Comparison of ENCODE assay signal across 9 mouse cellular contexts in the genomic region with DNA sequence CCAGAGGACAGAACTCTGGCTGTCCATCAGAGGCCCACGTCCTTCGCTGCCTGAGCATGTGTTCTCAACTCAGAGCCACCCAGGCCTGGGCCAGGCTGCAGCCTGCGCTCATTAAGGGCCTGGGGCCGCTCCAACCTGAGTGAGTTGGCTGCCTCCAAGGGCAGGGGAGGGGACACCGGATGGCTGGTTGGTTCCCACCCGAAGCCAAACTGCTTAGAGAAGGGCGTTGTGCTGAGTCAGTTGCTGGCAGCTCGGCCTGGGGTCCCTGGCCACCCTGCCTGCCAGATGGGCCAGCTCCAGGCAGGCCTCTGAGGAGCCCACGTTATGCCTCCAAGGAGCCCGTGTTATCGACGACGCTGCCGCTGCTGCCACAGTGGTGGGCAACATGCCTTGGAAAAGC. TPM values are rescaled to one million over a fixed set of nuclear protein-coding genes. Genes with fewer than 3 reads are reported as not detected.
DNase-seq lines count a peak whose midpoint lies in the region; ATAC-seq lines count a peak whose summit lies in the region.
"Had no signal": no experiment of that assay in that cellular context is flagged by ENCODE, and none has a peak within 500 bp of the region (broad histone marks: within the 10 kb centered on the region; RNA-seq: fewer than 3 reads in every experiment).

No protein-coding gene starts in this region.

- H3K4me1 ChIP-seq in intestine, embryonic 15.5 days (replicated peaks): peaks cover 12% of the 10 kb centered on the region

- H3K36me3 ChIP-seq in intestine, embryonic 15.5 days: no peaks in the 10 kb centered on the region

- no peak overlapping the region for H3K27ac ChIP-seq in intestine, embryonic 15.5 days

- no peak for ATAC-seq in intestine, embryonic 15.5 days

- H3K4me3 ChIP-seq in intestine, embryonic 15.5 days (replicated peaks): no peak overlapping the region

- no peaks in the 10 kb centered on the region for H3K27me3 ChIP-seq in intestine, embryonic 15.5 days (replicated peaks)

- 77% methylated on average over 14 of the region's 14 CpGs for WGBS in intestine, embryonic 15.5 days

- no peak overlapping the region for H3K9ac ChIP-seq in intestine, embryonic 15.5 days

- intact Hi-C loops in heart, postnatal 10 days (cut with DNase I): no loop called here

- DNase-seq in frontal cortex, postnatal 10 days (ENCODE audit: low spot score in 2 of 2): peak; percentile 47 to 50
- DNase-seq in frontal cortex, postnatal 25 days (ENCODE audit: low spot score in 2 of 2): no peak
- peak; percentile 31 for DNase-seq in ovary, postnatal 36 days (ENCODE audit: low spot score)
- no peak for DNase-seq in ovary, postnatal 10 days (ENCODE audit: low spot score)
- DNase-seq in heart, postnatal 10 days: peak; percentile 73
- DNase-seq in testis, postnatal 10 days (ENCODE audit: low spot score): peak; percentile 70
- no peak for DNase-seq in thymus, postnatal 4 days
- DNase-seq: thymus, adult 2 months had no signal

- H3K9me3 ChIP-seq in intestine, embryonic 15.5 days: no peaks in the 10 kb centered on the region

- no peak overlapping the region for H3K4me2 ChIP-seq in intestine, embryonic 15.5 days (replicated peaks)

RNA-seq across cellular contexts. Expression of gene Tsen2, which starts 44.9 kb away (rescaled TPM):
- total RNA-seq in heart, postnatal 10 days (2021): 10 to 100 TPM in 1 of 2 experiments, 1 to 10 TPM in 1; 8.2 to 11.5 TPM
- 26.9 and 27.4 TPM in 2 replicates for polyA plus RNA-seq in intestine, embryonic 15.5 days (2015; fragmentation: Nextera tagmentation; extraction: Ambion mirVana)

Comparison
In these comparisons a context has a peak if more than half of its experiments do, and no peak if none do; other contexts are left out.
1. DNase-seq: peak in frontal cortex, postnatal 10 days (2 of 2), ovary, postnatal 36 days (single experiment), heart, postnatal 10 days (2 of 2) and testis, postnatal 10 days (single experiment); none in frontal cortex, postnatal 25 days (0 of 2), ovary, postnatal 10 days (single experiment) and thymus, postnatal 4 days (single experiment).